Comparison of ENCODE assay signal across 8 mouse cellular contexts in the genomic region with DNA sequence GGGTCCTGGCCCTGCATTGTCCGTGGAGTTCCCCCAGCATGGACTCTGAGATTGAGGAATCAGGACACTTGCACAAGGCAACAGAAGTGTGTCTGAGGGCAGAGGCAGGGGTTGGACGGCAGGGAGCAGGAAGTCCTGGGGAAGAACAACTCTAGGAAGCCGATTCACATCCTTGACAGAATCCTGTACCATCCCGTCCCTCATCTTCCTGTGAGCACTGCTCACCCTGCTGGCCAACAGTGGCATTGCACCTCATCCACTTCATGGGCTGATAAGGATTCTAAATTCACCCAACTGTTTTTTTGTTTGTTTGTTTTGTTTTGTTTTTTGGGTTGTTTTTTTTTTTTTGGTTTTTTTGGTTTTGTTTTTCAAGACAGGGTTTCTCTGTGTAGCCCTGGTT. TPM values are rescaled to one million over a fixed set of nuclear protein-coding genes. Genes with fewer than 3 reads are reported as not detected.
DNase-seq lines count a peak whose midpoint lies in the region; ATAC-seq and TF ChIP-seq lines count a peak whose summit lies in the region.

No protein-coding gene starts in this region.

- no peak overlapping the region for H3K27ac ChIP-seq in lung, embryonic 14.5 days (ENCODE audit: low read depth)

- TF ChIP-seq CTCF in lung, embryonic 14.5 days (IDR thresholded peaks at IDR 0.05; ENCODE audit: low read depth) = peak; percentile 97

- no peaks in the 10 kb centered on the region for H3K27me3 ChIP-seq in lung, embryonic 14.5 days (ENCODE audit: insufficient read depth, low read length)

- H3K9me3 ChIP-seq in lung, embryonic 14.5 days (ENCODE audit: low read depth, low read length) = no peaks in the 10 kb centered on the region

- 19% methylated on average over 4 of the region's 4 CpGs for WGBS in lung, embryonic 14.5 days

- no peaks in the 10 kb centered on the region for H3K4me1 ChIP-seq in lung, embryonic 14.5 days (ENCODE audit: insufficient read depth)

- no peak for ATAC-seq in lung, embryonic 14.5 days (ENCODE audit: insufficient read depth)

- no peak overlapping the region for H3K4me3 ChIP-seq in lung, embryonic 14.5 days (ENCODE audit: low read depth, low read length)

- peak; percentile 27 to 65 for DNase-seq in urinary bladder, adult 18-20 months (ENCODE audit: low spot score in 2 of 2)
- DNase-seq in urinary bladder, postnatal 10 days (ENCODE audit: low spot score) = no peak
- DNase-seq in c-Kit-positive CD71-positive TER-119-negative erythroid progenitor cells, embryonic 14.5 days (ENCODE audit: low read depth) = peak; percentile 62
- DNase-seq in gastrocnemius, adult 18-20 months (ENCODE audit: low spot score) = peak; percentile 72
- DNase-seq in kidney, postnatal 36 days = peak; percentile 71 to 91
- DNase-seq in lung, embryonic 14.5 days = peak; percentile 91
- DNase-seq in right cerebral cortex, adult 2 months (ENCODE audit: low spot score in 2 of 2) = peak; percentile 83 to 89
- DNase-seq in urinary bladder, postnatal 25 days (ENCODE audit: low spot score) = peak; percentile 71

- H3K9ac ChIP-seq in lung, embryonic 14.5 days = no peak overlapping the region

- no peaks in the 10 kb centered on the region for H3K36me3 ChIP-seq in lung, embryonic 14.5 days (ENCODE audit: insufficient read depth)

- H3K4me2 ChIP-seq in lung, embryonic 14.5 days = no peak overlapping the region

RNA-seq across cellular contexts. Expression of gene Lamc3, which starts 28.0 kb away (rescaled TPM):
- under 1 TPM; 0.16 to 0.33 TPM for total RNA-seq in gastrocnemius, adult 18-20 months (2021)
- polyA plus RNA-seq in lung, embryonic 14.5 days (2014; fragmentation: Nextera tagmentation; extraction: Ambion mirVana) = 0.80 and 0.87 TPM in 2 replicates

RNA-seq across cellular contexts. Expression of gene Aif1l, which starts 34.8 kb away (rescaled TPM):
- 1 to 10 TPM; 2.9 to 3.3 TPM for total RNA-seq in gastrocnemius, adult 18-20 months (2021)
- 39.8 and 42.3 TPM in 2 replicates for polyA plus RNA-seq in lung, embryonic 14.5 days (2014; fragmentation: Nextera tagmentation; extraction: Ambion mirVana)

RNA-seq across cellular contexts. Expression of gene Nup214, which starts 59.1 kb away (rescaled TPM):
- total RNA-seq in gastrocnemius, adult 18-20 months (2021) = 10 to 100 TPM; 18.0 to 23.5 TPM
- 82.4 and 84.6 TPM in 2 replicates for polyA plus RNA-seq in lung, embryonic 14.5 days (2014; fragmentation: Nextera tagmentation; extraction: Ambion mirVana)
